Comparison of ENCODE assay signal across 13 mouse cellular contexts in the genomic region with DNA sequence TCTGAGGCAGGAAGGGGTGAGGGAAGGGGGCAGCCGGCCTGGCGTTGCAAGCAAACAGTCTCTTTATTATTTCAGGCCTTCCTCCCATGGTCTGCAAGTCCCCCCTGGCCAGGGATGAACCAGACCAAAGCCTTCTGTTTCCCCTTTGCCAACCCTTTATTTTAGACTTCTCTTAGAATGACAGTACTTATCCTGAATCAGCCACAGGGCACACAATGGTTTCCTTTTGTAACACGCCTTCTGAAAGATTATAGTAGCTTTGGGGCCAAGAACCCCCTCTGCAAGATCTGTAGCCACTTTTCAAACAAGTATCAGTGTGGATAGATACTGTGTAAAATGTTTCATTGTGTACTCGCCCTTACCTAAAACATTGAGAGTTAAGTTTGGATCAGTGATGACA.
"Had no signal": no experiment of that assay in that cellular context is flagged by ENCODE, and none has a peak within 500 bp of the region (broad histone marks: within the 10 kb centered on the region; RNA-seq: fewer than 3 reads in every experiment).

No protein-coding gene starts in this region.

- H3K9me3 ChIP-seq: liver, embryonic 12.5 days; midbrain, embryonic 12.5 days had no signal

- H3K4me2 ChIP-seq: liver, embryonic 12.5 days; lung, embryonic 14.5 days; midbrain, embryonic 12.5 days had no signal

- H3K4me1 ChIP-seq: liver, embryonic 12.5 days had no signal

- H3K27me3 ChIP-seq: liver, embryonic 12.5 days; midbrain, embryonic 12.5 days had no signal

- H3K27ac ChIP-seq: kidney, postnatal 0 days; liver, embryonic 12.5 days; midbrain, embryonic 12.5 days had no signal

- DNase-seq: kidney, postnatal 36 days; layer of hippocampus, adult 9-11 months; lung, embryonic 14.5 days; lung, postnatal 10 days; lung, postnatal 4 days; right cerebral cortex, postnatal 4 days; spleen, adult 18-20 months; thymus, adult 18-20 months; thymus, postnatal 14 days had no signal

- H3K4me3 ChIP-seq: liver, embryonic 12.5 days; megakaryocyte, embryonic 14.5 days; midbrain, embryonic 12.5 days had no signal

- ATAC-seq: liver, embryonic 12.5 days had no signal

- H3K36me3 ChIP-seq: liver, embryonic 12.5 days; midbrain, embryonic 12.5 days had no signal

- H3K9ac ChIP-seq: liver, embryonic 12.5 days; lung, embryonic 14.5 days; midbrain, embryonic 12.5 days had no signal
